Mouse (Mus musculus): ENCODE results near the gene Rab28. TPM values are rescaled to one million over a fixed set of nuclear protein-coding genes. Genes with fewer than 3 reads are reported as not detected.
A peak's percentile ranks its signal among the peaks of the same experiment; 100 is the strongest.
"Not testable (repeated sequence)": the region's sequence is repeated elsewhere in the genome, so short reads cannot be mapped to it uniquely, and the experiment has no call there.

The Rab28 gene
- polyA plus RNA-seq, 1 experiment from 2014 or later = 70.5 TPM

- H3K27ac ChIP-seq (replicated peaks) = no peak overlapping the region
Observed at GRCm38 (mm10) chr5:41727017-41727416, 19.1 kb upstream of the Rab28 start.

GRCm38 (mm10) chr5:41725573-41725972 lies 17.6 kb upstream of the Rab28 start:
- Histone ChIP-seq H3K36me3 (no peaks in the 10 kb centered on the region), H3K4me1 (no peaks in the 10 kb centered on the region), H3K9ac (no peak overlapping the region), H3K27me3 (no peaks in the 10 kb centered on the region), H3K4me2 (replicated peaks) (no peak overlapping the region), H3K4me3 (replicated peaks) (no peak overlapping the region), H3K9me3 (replicated peaks) (no peaks in the 10 kb centered on the region), H3K27ac (replicated peaks) (no peak overlapping the region)
- 66% methylated on average over 6 of the region's 6 CpGs for WGBS
- no peak for ATAC-seq (ENCODE audit: insufficient number of reproducible peaks, low FRiP score, low TSS enrichment, low read depth)

More at GRCm38 (mm10) chr5:41727017-41727416, 19.1 kb upstream of the Rab28 start:
- WGBS = 82% methylated on average over 1 of the region's 1 CpGs
- ATAC-seq (ENCODE audit: insufficient number of reproducible peaks, low FRiP score, low TSS enrichment, low read depth) = no peak
- Histone ChIP-seq H3K27me3 (no peaks in the 10 kb centered on the region), H3K4me1 (no peaks in the 10 kb centered on the region), H3K4me3 (replicated peaks) (no peak overlapping the region), H3K4me2 (replicated peaks) (no peak overlapping the region), H3K36me3 (no peaks in the 10 kb centered on the region), H3K9ac (no peak overlapping the region), H3K9me3 (replicated peaks) (no peaks in the 10 kb centered on the region)

- Histone ChIP-seq H3K4me1 (peaks cover 8% of the 10 kb centered on the region; the same call in 1 of the 2 replicates), H3K27me3 (no peaks in the 10 kb centered on the region), H3K36me3 (no peaks in the 10 kb centered on the region), H3K9me3 (replicated peaks) (no peaks in the 10 kb centered on the region), H3K4me2 (replicated peaks) (peak overlapping the region; percentile 91), H3K27ac (replicated peaks) (peak overlapping the region; percentile 82), H3K4me3 (replicated peaks) (peak overlapping the region; percentile 97), H3K9ac (peak overlapping the region; percentile 83)
- WGBS = under 1% methylated on average over 63 of the region's 63 CpGs
- peak; percentile 85 for ATAC-seq (ENCODE audit: insufficient number of reproducible peaks, low FRiP score, low TSS enrichment, low read depth)
Observed at GRCm38 (mm10) chr5:41707115-41708015, 592 bp downstream of the Rab28 start.

- no peak for ATAC-seq (ENCODE audit: insufficient number of reproducible peaks, low FRiP score, low TSS enrichment, low read depth)
- H3K27ac ChIP-seq (replicated peaks) = no peak overlapping the region
Observed at GRCm38 (mm10) chr5:41706777-41707114, 1.2 kb downstream of the Rab28 start.

GRCm38 (mm10) chr5:41701085-41701484 lies 6.9 kb downstream of the Rab28 start:
- not testable (repeated sequence) for H3K4me3 ChIP-seq (replicated peaks); H3K4me1 ChIP-seq; H3K36me3 ChIP-seq; H3K27me3 ChIP-seq; H3K9ac ChIP-seq; H3K9me3 ChIP-seq (replicated peaks); H3K4me2 ChIP-seq (replicated peaks); H3K27ac ChIP-seq (replicated peaks); ATAC-seq (ENCODE audit: insufficient number of reproducible peaks, low FRiP score, low TSS enrichment, low read depth)
- WGBS = 83% methylated on average over 4 of the region's 4 CpGs

More at GRCm38 (mm10) chr5:41706777-41707114, 1.2 kb downstream of the Rab28 start:
- Histone ChIP-seq H3K4me2 (replicated peaks) (peak overlapping the region; percentile 91), H3K4me1 (peaks cover 8% of the 10 kb centered on the region; the same call in 1 of the 2 replicates), H3K27me3 (no peaks in the 10 kb centered on the region), H3K36me3 (no peaks in the 10 kb centered on the region), H3K4me3 (replicated peaks) (peak overlapping the region; percentile 97), H3K9ac (peak overlapping the region; percentile 83; the same call in 1 of the 2 replicates), H3K9me3 (replicated peaks) (no peaks in the 10 kb centered on the region)
- WGBS = 3% methylated on average over 9 of the region's 9 CpGs

- Histone ChIP-seq H3K4me3 (replicated peaks) (no peak overlapping the region), H3K36me3 (no peaks in the 10 kb centered on the region), H3K9me3 (replicated peaks) (no peaks in the 10 kb centered on the region), H3K27ac (replicated peaks) (no peak overlapping the region), H3K4me2 (replicated peaks) (no peak overlapping the region), H3K9ac (no peak overlapping the region), H3K27me3 (no peaks in the 10 kb centered on the region), H3K4me1 (no peaks in the 10 kb centered on the region)
- ATAC-seq (ENCODE audit: insufficient number of reproducible peaks, low FRiP score, low TSS enrichment, low read depth) = no peak
Observed at GRCm38 (mm10) chr5:41697958-41698357, 10.0 kb downstream of the Rab28 start.

GRCm38 (mm10) chr5:41685016-41685415 lies 22.9 kb downstream of the Rab28 start:
- Histone ChIP-seq H3K36me3 (0 out of 2 replicates have a peak, but pooled peaks cover 3% of the 10 kb centered on the region), H3K9ac (no peak overlapping the region), H3K9me3 (replicated peaks) (no peaks in the 10 kb centered on the region), H3K4me1 (no peaks in the 10 kb centered on the region), H3K27ac (replicated peaks) (no peak overlapping the region), H3K4me2 (replicated peaks) (no peak overlapping the region), H3K4me3 (replicated peaks) (no peak overlapping the region), H3K27me3 (no peaks in the 10 kb centered on the region)
- no peak for ATAC-seq (ENCODE audit: insufficient number of reproducible peaks, low FRiP score, low TSS enrichment, low read depth)

- WGBS = 84% methylated on average over 2 of the region's 2 CpGs
- Histone ChIP-seq H3K36me3 (0 out of 2 replicates have a peak, but pooled peaks cover 3% of the 10 kb centered on the region), H3K9ac (no peak overlapping the region), H3K4me2 (replicated peaks) (no peak overlapping the region), H3K27me3 (no peaks in the 10 kb centered on the region), H3K4me3 (replicated peaks) (no peak overlapping the region), H3K27ac (replicated peaks) (no peak overlapping the region), H3K9me3 (replicated peaks) (no peaks in the 10 kb centered on the region), H3K4me1 (no peaks in the 10 kb centered on the region)
- no peak for ATAC-seq (ENCODE audit: insufficient number of reproducible peaks, low FRiP score, low TSS enrichment, low read depth)
Observed at GRCm38 (mm10) chr5:41683976-41684375, 24.0 kb downstream of the Rab28 start.

GRCm38 (mm10) chr5:41666012-41666411 lies 41.9 kb downstream of the Rab28 start:
- Histone ChIP-seq H3K36me3 (no peaks in the 10 kb centered on the region), H3K27me3 (no peaks in the 10 kb centered on the region), H3K27ac (replicated peaks) (no peak overlapping the region), H3K4me1 (no peaks in the 10 kb centered on the region), H3K4me2 (replicated peaks) (no peak overlapping the region), H3K9me3 (replicated peaks) (no peaks in the 10 kb centered on the region), H3K4me3 (replicated peaks) (no peak overlapping the region), H3K9ac (no peak overlapping the region)
- 92% methylated on average over 6 of the region's 6 CpGs for WGBS
- ATAC-seq (ENCODE audit: insufficient number of reproducible peaks, low FRiP score, low TSS enrichment, low read depth) = no peak

GRCm38 (mm10) chr5:41636793-41637192 lies 71.2 kb downstream of the Rab28 start:
- 70% methylated on average over 2 of the region's 2 CpGs for WGBS
- no peaks in the 10 kb centered on the region for H3K27me3 ChIP-seq
- H3K9ac ChIP-seq = no peak overlapping the region
- H3K9me3 ChIP-seq (replicated peaks) = no peaks in the 10 kb centered on the region
- H3K4me1 ChIP-seq = no peaks in the 10 kb centered on the region
- no peak overlapping the region for H3K4me3 ChIP-seq (replicated peaks)
- no peak overlapping the region for H3K27ac ChIP-seq (replicated peaks)
- no peak overlapping the region for H3K4me2 ChIP-seq (replicated peaks)
- no peaks in the 10 kb centered on the region for H3K36me3 ChIP-seq
- no peak for ATAC-seq (ENCODE audit: insufficient number of reproducible peaks, low FRiP score, low TSS enrichment, low read depth)

GRCm38 (mm10) chr5:41627224-41628144 lies 80.5 kb downstream of the Rab28 start:
- H3K9ac ChIP-seq = no peak overlapping the region
- WGBS = 88% methylated on average over 7 of the region's 7 CpGs
- H3K27ac ChIP-seq (replicated peaks) = no peak overlapping the region
- no peak for ATAC-seq (ENCODE audit: insufficient number of reproducible peaks, low FRiP score, low TSS enrichment, low read depth)
- H3K27me3 ChIP-seq = no peaks in the 10 kb centered on the region
- no peaks in the 10 kb centered on the region for H3K36me3 ChIP-seq
- H3K4me3 ChIP-seq (replicated peaks) = no peak overlapping the region
- no peak overlapping the region for H3K4me2 ChIP-seq (replicated peaks)
- no peaks in the 10 kb centered on the region for H3K9me3 ChIP-seq (replicated peaks)
- H3K4me1 ChIP-seq = no peaks in the 10 kb centered on the region

Measured in embryonic facial prominence, embryonic 15.5 days (tissue).